Mouse (Mus musculus): ENCODE results near the gene Iqgap1. TPM values are rescaled to one million over a fixed set of nuclear protein-coding genes. Genes with fewer than 3 reads are reported as not detected.
"Not testable (repeated sequence)": the region's sequence is repeated elsewhere in the genome, so short reads cannot be mapped to it uniquely, and the experiment has no call there.

The Iqgap1 gene
- total RNA-seq, 2 experiments from 2014 or later, result 60.2 to 61.0 TPM

DNA sequence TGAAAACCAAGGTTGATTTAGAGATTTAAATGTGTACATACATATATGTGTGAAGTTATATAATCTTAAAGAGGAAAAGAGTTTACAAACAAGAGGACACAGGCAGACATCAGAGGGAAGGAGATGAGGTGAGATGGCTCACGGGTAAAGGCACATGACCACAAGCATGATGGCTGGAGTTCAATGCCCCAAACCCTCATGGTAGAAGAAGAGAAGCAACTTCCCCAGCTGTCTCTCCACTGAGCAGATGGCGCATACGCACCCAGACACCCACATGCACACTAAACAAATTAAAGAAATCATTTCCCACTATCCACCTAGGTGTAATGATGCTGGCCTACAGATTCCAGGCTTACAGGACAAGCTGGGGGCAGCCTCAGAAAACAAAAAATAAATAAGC is 49.7 kb downstream of the Iqgap1 start:
- no peak for DNase-seq
- intact Hi-C loops (cut with DNase I), result no loop called here

DNA sequence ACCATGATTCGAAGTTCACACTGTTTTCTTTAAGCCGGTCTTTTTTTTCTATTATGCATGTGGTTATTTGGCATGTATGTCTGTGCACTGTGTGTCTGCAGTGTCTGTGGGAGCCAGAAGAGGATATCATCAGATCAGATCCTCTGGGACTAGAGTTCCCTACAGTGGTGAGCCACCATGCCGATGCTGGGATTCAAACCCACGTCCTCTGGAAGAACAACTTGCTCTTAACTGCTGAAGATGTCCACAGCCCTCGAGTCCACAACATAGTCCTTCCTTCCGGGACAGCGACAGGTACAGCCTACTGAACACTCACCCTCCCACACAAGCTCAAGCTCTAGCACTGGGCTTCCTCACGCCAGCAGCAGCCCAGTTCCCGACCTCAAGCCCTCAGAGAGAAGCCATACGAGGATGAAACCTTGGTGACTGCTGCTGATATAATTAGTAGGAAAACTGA is 50.3 kb downstream of the Iqgap1 start:
- no peak for DNase-seq
- intact Hi-C loops (cut with DNase I), result no loop called here

DNA sequence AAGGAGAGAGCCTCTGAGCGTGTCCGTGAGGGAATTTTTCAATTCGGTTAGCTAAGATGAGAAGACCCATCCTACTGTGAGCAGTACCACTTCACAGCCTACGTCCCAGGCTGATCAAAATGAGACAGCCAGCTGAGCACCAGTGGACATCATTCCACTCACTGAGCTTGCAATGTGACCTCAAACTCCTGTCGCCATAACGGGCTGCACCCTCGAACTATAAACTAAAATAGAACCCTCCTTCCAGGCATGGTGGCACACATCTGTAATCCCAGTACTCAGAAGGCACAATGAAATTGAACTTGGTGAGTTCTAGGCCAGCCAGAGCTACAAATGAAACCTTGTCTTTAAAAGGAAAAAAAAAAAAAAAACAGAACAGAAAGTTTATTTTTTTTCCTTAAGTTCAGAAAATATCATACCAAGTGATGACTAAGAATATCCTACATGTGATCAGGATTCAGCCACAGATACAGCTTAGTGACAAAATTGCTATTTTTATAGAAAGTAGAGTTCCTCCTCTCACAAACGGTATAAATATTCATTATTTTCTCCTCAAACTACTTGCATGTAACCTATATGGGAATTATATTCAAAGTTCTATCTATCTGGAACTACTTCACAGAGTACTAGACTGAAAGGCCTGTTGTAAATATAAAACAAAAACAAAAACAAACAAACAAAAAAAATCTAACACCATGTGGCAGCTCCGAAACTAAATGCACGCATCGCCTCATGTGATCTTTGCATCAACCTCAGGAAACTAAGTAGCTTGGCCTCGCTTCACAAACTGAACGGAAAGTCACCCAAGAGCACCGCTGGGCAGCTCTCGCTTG is 50.9 kb downstream of the Iqgap1 start:
- no peak for DNase-seq
- intact Hi-C loops (cut with DNase I), result no loop called here

DNA sequence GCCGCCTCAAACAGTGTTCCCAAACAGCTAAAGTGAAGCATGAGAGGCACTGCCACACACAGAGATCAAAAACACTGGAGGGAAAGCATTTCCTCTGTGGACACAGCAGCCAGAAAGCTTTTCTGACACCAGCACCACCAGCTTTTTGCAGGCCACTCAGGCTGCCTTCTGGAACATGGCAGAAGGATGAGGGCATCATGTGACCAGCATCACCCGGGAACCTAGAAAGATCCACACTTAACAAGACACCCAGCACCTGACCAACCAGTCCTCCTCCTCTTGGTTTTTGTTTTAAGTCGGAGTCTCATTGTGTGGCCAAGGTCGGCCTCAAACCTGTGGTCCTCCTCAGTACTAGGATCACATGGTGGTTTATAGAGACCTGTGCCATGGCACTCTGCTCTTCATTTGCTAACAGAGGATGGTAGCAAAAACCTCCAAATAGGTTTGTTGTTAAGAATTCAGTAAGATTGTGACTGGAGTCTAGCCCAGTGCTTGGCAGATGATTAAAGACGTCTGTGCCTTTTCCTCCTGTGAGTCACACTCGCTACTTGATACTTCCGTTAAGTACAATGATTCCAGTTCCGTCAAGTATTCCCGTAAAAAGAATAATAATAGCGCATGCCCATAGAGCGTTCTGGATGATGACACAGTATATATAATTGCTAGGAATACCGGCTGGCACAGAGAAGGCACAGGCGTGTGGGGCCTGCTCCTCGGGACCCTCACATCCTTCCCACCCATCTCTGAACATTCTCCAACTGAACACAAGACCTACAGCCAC is 51.8 kb downstream of the Iqgap1 start:
- intact Hi-C loops (cut with DNase I), result no loop called here
- peak in 1 of 2 experiments; percentile 57 for DNase-seq

DNA sequence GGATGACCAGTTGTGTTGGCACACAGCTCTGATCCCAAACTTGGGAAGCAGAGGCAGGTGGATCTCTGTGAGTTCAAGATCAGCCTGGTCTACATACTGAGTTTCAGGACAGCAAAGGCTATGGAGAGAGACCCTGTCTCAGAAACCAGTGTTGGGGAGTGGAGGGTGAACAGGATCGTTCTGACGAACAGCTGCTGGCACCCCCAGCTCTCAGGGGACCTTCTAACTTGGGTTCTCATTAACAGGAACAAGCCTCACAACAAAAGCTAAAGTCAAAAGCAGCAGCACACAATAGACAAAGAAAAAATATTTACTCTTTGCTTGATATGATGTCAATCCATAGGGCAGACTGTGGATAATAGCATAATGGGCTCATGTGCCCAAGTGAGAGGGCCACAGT is 55.3 kb downstream of the Iqgap1 start:
- DNase-seq, result no peak
- intact Hi-C loops (cut with DNase I), result no loop called here

DNA sequence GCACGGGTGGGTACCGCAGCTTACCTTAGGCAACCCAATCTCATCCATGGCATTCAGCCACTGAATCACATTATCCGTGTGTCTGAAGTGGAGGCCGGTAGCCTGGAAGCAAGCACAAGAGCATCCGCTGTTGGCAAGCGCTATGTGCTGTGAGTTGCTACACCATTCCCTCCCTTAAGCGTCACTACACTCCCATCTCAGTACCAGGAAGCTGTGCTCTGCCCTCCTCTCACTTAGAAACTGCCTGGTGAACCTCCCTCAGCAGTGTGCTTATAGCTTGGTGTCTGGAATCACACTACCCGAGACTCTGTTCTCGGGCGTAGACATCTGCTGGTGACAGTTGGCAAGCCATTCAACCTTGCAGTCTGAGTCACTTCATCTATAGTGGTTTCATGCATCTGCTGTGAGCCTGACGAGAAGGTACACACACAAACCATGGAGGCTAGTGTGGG is 58.9 kb downstream of the Iqgap1 start:
- no peak for DNase-seq
- intact Hi-C loops (cut with DNase I), result no loop called here

DNA sequence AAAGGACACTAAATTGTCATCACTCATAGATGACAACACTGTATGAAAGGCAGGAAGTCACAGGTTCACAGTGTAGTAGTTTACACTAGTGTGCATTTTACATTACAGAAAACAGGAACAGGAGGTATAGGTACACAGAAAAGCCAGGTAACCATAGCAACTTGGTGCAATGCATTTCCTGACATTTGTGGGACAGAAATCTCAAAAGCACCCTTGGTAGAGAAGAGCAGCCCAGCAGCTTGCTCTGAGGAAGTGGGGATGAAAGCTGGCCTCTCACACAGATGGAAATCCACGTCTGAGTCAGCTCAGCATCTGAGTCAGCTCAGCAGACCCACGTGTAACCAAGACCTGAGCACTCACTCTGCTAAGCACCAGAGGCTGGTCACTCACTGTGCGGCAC is 59.7 kb downstream of the Iqgap1 start:
- intact Hi-C loops (cut with DNase I), result no loop called here
- no peak for DNase-seq

DNA sequence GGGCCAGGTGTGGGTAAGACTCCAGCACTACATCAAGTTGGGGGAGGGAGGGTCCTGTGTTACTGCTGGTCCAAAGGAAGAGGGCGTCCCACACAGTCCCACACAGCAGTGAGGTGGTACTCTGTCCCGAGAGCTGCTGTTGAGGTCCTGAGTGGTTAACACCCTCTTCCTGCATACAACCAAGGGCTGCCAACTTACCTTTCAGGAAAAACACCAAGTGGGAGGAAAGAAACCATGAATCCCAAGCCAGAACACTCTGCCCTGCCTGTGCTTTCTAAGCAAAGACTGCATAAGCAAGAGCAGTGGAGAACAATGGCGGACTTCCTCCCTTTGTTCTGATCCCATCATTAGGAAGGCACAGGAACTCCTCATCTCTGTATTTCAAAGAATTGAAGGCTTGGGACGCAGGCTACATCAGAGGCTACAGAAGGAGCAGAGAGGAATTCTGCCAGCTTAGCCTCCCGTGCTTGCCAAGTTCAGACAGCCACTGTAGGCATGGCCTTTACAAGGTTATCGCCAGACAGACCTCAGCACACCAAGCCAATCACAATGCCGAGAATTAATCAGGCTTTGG is 61.8 kb downstream of the Iqgap1 start:
- intact Hi-C loops (cut with DNase I), result loop anchor here (1.0 kb wide), 1 partner anchor 39 kb away; no protein-coding TSS in a partner anchor
- peak; percentile 36 to 59 for DNase-seq

DNA sequence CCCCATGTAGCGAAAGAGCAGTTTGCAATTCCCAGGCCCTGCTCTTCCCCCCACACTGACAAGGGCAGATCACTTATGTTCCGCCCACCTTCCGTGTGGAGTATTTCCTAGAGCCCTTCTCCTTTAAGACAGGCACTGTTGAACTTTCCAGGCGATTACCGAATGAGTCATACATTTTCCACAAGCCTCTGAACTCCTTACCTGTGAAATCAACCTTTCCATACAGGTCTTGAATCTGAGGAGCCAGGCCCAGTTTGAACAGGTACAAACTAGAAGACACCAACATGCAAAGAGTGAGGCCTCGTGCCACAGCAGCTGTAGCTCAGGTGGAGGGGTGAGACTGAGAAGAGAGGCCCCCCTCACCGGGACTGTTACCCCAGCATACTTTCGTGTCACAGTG is 63.5 kb downstream of the Iqgap1 start:
- intact Hi-C loops (cut with DNase I), result no loop called here
- DNase-seq, result no peak

DNA sequence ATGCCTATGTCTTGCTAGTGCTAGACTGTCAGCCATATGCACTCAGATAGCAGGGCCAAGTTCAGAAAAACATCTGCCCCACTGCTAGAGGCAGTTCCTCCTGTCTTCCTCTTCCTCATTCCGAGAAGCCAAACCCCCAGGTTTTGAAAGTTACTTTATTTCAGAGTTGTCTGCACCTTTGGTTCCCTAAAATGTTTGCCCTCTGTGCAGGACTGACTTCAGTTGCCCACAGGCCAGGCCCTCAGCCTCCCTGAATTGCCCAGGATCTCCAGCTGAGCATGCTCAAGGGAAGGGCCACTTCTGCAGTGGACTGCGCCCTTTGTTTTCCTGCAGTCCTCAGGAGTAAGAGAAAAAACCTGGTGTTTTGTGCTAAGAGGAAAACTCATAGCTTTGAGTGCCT is 71.7 kb downstream of the Iqgap1 start:
- DNase-seq, result no peak
- intact Hi-C loops (cut with DNase I), result no loop called here

DNA sequence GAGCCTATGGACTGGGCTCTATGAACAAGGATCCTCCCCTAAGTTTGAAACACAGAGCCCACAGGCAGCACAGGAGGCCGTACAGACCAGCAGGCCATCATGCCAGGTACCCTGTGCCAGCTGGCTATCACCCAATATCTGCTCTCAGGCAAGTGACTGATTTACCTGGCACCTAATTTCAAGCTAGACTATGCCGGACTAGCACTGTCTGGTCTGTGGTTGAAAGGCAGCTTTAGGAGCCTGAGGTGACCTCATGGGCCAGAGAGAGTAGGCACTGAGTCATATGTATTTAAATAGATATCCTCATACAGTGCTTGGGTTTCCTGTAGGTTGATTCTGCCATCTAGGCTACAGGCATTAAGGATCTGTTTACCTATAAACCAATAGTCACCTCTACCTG is 72.2 kb downstream of the Iqgap1 start:
- peak in 1 of 2 experiments; percentile 39 for DNase-seq
- intact Hi-C loops (cut with DNase I), result no loop called here

DNA sequence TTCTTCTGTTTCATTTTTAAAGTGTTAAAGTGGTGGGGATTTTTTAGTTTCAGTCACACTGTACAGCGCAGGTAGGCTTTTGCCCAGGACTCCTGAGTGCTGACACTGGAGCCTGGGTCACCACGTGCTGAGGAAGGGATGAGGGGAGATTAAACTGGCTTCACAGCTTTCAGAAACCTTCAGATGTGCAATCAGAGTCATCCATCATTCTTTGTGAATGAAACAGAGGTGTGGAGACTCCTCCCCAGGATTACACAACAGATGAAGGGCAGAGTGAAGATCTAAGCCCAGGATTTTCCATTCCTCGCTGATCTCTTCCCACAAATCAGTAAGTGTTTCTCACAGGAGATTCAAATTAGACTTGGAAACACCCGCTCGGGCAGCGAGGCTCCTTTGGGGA is 76.2 kb downstream of the Iqgap1 start:
- no peak for DNase-seq
- intact Hi-C loops (cut with DNase I), result no loop called here

DNA sequence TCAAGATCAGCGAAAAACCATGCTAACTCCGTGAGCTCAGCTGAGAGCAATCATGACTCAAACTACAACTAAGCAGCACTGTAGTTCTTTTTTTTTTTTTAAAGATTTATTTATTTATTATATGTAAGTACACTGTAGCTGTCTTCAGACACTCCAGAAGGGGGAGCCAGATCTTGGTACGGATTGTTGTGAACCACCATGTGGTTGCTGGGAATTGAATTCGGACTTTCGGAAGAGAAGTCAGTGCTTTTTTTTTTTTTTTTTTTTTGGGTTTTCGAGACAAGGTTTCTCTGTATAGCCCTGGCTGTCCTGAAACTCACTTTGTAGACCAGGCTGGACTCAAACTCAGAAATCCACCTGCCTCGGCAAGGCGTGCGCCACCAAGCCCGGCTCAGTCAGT is 76.7 kb downstream of the Iqgap1 start:
- intact Hi-C loops (cut with DNase I); DNase-seq: not testable (repeated sequence)

DNA sequence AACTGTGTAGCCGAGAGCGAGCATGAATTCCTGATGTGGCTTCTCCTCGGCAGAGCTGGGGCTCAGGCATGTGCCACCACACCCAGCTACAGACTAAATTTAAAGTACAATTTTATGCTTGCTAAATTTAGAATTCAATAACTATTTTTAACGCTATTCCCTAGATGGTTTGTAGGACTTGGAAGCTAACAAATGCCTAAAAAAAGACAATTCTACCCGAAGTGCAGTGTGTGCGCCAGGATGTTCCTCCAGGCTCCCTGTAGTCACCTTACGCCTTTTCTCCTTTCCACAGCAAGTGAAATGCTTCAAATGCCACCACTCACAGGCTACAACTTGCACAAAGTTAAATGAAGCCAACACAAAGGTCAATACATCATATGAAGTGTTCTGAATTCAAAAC is 78.4 kb downstream of the Iqgap1 start:
- intact Hi-C loops (cut with DNase I), result no loop called here
- no peak for DNase-seq

DNA sequence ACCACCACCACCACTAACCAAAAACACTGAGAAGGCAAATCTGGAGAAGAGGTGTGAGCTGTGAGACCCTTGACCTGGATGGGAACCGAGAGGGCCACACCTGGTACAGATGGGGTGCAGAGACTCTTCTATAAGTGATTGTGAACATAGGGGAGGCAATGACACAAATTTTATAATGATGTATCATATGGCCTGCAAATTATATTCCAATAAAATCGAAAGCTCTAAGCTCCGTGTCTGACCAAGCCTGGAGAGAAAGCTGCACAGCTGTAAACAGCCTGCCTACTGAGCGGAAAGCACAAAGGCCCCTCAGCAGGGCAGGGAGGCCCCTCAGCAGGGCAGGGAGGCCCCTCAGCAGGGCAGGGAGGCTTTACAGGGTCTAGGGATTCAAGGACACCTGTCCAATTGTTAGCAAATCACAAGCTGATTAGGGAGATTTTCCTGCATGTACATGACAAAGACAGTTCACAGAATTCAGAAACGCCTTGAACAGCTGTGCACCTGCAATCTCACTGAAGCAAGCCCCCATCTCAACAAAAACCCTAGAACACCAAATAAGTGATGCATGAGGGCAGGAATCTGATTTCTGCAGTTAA is 79.5 kb downstream of the Iqgap1 start:
- intact Hi-C loops (cut with DNase I), result no loop called here
- DNase-seq, result no peak

DNA sequence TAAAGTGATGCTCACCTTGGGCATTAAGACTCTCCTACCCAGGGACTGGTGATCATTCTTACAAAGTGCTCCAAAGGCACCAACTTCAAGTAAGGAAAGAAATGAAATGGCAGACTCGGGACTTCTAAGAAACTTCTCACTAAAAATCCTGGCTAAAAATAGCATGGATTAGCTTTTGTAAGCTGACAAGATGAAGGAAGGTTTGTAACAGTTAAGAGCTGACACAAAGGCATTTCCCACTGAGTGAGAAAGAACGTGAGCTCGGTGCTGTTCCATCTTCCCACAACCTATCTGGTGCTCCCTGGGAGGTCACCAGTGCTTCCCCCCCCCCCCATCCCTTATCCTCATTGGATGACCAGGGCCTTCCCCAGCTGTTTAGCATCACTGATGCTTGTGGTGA is 80.0 kb downstream of the Iqgap1 start:
- intact Hi-C loops (cut with DNase I), result loop anchor here (2.0 kb wide), 1 partner anchor 57 kb away; no protein-coding TSS in a partner anchor

DNA sequence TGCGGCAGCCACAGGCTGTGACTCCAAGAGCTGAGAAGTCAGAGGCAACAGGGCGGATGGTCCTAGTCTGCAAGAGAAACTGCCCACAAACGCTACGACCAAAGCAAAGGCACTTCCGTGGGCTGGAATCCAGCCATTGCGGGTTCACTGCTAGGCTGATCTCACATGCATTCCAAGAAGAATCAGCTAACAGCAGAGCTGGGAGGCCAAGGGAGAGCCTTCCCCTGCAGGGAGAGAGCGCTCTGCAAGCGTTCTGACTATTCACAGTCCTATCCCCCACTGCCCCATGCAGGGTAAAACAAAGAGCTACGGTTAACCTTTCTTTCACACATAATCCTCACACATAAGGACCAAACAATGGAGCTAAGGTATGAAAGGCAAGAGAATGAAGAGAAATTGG is 80.5 kb downstream of the Iqgap1 start:
- intact Hi-C loops (cut with DNase I), result loop anchor here (2.0 kb wide), 1 partner anchor 58 kb away; no protein-coding TSS in a partner anchor
- peak in 1 of 2 experiments; percentile 37 for DNase-seq

More for the DNA sequence above, 80.0 kb downstream of the Iqgap1 start:
- DNase-seq, result no peak

DNA sequence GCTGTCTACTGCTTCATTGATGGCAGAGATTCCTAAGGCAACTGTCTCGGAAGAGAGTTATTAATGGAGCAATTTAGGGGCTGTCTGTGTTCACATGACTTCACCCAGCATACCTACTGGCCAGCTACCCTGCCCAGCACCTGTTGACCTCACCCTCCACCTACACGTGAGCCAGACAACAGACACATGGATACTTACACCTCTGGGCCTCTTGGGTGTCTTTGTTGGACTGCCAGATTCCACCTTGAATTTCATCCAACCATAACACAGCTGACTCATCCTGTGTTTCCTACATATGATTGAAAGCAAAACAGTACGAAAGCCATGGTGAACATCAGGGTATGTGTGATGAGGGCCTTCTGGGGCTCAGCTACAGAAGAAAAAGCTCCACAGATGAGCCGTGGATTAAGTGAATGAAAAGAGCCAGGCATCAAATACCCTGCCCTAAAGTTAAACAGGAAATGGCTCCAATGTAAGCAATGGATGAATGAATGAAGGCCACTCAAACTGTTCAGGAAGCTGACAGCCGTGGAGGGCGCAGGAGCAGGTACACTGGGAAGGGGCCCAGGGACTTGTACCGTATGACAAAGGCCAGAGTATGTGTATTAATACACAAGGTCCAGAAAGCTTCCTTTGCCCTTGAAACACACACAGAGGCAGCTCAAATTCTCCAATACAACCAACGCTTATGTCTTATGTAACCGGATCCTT is 81.7 kb downstream of the Iqgap1 start:
- intact Hi-C loops (cut with DNase I), result loop anchor here (2.0 to 5.0 kb wide), 2 partner anchors 59 to 418 kb away; no protein-coding TSS in a partner anchor
- DNase-seq, result no peak

DNA sequence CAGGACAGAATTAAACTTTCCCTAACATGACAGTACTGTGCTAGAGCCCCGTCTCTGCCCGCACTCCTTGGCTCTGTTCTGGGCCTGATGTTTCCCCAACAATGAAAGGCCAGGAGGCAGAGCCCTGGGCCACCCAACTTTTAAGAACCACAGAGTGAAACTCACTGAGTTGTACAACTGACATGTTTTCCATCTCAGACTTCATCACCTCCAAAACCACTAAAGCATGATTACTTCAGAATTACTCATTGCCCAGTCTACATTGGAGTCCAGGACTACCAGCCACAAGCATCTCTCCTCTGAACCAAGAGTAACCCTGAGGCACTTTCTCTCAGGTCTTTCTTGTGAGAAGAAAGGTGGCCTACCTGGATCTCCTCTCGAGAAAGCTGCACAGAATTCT is 83.1 kb downstream of the Iqgap1 start:
- intact Hi-C loops (cut with DNase I), result loop anchor here (5.0 kb wide), 1 partner anchor 420 kb away; no protein-coding TSS in a partner anchor

DNA sequence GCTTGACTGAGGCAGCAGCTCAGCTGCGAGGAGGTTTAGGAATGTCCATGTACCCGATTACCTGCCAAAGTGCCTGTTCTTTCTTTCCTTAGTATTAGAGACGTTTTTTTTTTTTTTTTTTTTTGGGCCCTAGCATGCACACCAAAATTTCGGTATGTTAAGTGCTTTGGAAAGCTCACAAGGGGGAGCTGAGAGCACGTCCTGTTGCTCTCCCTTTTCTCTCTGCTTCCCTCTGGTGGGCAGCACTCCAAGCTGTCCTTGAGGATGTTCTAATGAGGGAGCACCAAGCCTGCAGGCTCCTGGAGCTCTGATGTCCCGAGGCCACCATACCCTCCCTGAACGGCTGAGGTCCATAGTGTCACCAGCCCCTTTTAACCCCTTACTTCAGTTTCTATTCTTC is 84.8 kb downstream of the Iqgap1 start:
- intact Hi-C loops (cut with DNase I), result loop anchor here (1.0 to 5.0 kb wide), 2 partner anchors 108 to 421 kb away; no protein-coding TSS in a partner anchor

More for the DNA sequence above, 83.1 kb downstream of the Iqgap1 start:
- no peak for DNase-seq

More for the DNA sequence above, 84.8 kb downstream of the Iqgap1 start:
- DNase-seq, result peak; percentile 82 to 92

All from heart, postnatal 14 days (tissue).